Mouse (Mus musculus): ENCODE results near the gene Rbms3. TPM values are rescaled to one million over a fixed set of nuclear protein-coding genes. Genes with fewer than 3 reads are reported as not detected.

Rbms3 gene
- total and polyA plus RNA-seq, 3 experiments, result not detected

- H3K9ac ChIP-seq (ENCODE audit: insufficient read depth, low read depth), result no peak overlapping the region
- H3K36me3 ChIP-seq (replicated peaks in 1 of 2; ENCODE audit: control insufficient read depth in 1 of 2, insufficient read depth in 1 of 2, low read length in 1 of 2), result no peaks in the 10 kb centered on the region
- no peak for DNase-seq (ENCODE audit: extremely low read depth)
- dilution Hi-C loops (cut with MboI; ENCODE audit: extremely low pct_ligation_motif_present, extremely low pct_unique_long_range_greater_than_20kb, low sequenced_read_pairs), result no loop called here
- no peak for TF ChIP-seq ELF1 (IDR thresholded peaks at IDR 0.05; ENCODE audit: low read depth, low read length)
- no peak for TF ChIP-seq NRF1 (IDR thresholded peaks at IDR 0.05; ENCODE audit: low read depth, low read length)
- TF ChIP-seq MAFK (IDR thresholded peaks at IDR 0.05; ENCODE audit: insufficient replicate concordance, low read length), result no peak
- TF ChIP-seq MYC (IDR thresholded peaks at IDR 0.05; ENCODE audit: low read depth, low read length), result no peak
- no peak for TF ChIP-seq ETS1 (conservative IDR thresholded peaks at IDR 0.05; ENCODE audit: low read depth, low read length)
- no peak for TF ChIP-seq BHLHE40 (IDR thresholded peaks at IDR 0.05; ENCODE audit: low read depth, low read length)
- no peak for TF ChIP-seq HCFC1 (IDR thresholded peaks at IDR 0.05; ENCODE audit: low read depth, low read length)
- TF ChIP-seq JUND (conservative IDR thresholded peaks at IDR 0.05; ENCODE audit: low read depth, low read length), result no peak
- no peak for TF ChIP-seq SMC3 (IDR thresholded peaks at IDR 0.05; ENCODE audit: low read depth, low read length)
- no peak for TF ChIP-seq SIN3A (IDR thresholded peaks at IDR 0.05; ENCODE audit: low read length)
- TF ChIP-seq TCF12 (IDR thresholded peaks at IDR 0.05; ENCODE audit: low read depth, low read length), result no peak
- no peak for TF ChIP-seq PAX5 (IDR thresholded peaks at IDR 0.05; ENCODE audit: low read length)
- no peak for TF ChIP-seq CHD1 (IDR thresholded peaks at IDR 0.05; ENCODE audit: low read depth, low read length)
- TF ChIP-seq MXI1 (IDR thresholded peaks at IDR 0.05; ENCODE audit: low read depth, low read length), result no peak
- TF ChIP-seq RCOR1 (conservative IDR thresholded peaks at IDR 0.05; ENCODE audit: low read depth, low read length), result no peak
- peaks cover 72% of the 10 kb centered on the region for H3K9me3 ChIP-seq (replicated peaks; ENCODE audit: low read length)
- no peaks in the 10 kb centered on the region for H3K27me3 ChIP-seq (replicated peaks)
- no peak overlapping the region for H3K4me3 ChIP-seq (replicated peaks in 1 of 3; ENCODE audit: low read depth in 2 of 3, low read length in 2 of 3, poor library complexity in 1 of 3)
- no peak overlapping the region for H3K27ac ChIP-seq (ENCODE audit: insufficient read depth, low read depth)
- in situ Hi-C loops (cut with MboI; ENCODE audit: low pct_ligation_motif_present, low pct_unique_long_range_greater_than_20kb, low sequenced_read_pairs), result no loop called here
- H3K4me1 ChIP-seq (ENCODE audit: control insufficient read depth in 1 of 2, insufficient read depth in 2 of 2), result no peaks in the 10 kb centered on the region
- no peaks in the 10 kb centered on the region for H3K79me2 ChIP-seq (replicated peaks; ENCODE audit: control insufficient read depth, extremely low read depth, insufficient read depth, poor library complexity, severe bottlenecking)
- H3K4me2 ChIP-seq (ENCODE audit: insufficient read depth, low read depth, poor library complexity, severe bottlenecking), result no peak overlapping the region
These were observed 681.5 kb downstream of the Rbms3 start for GRCm38 (mm10) chr9:116948211-116948610.

DNA sequence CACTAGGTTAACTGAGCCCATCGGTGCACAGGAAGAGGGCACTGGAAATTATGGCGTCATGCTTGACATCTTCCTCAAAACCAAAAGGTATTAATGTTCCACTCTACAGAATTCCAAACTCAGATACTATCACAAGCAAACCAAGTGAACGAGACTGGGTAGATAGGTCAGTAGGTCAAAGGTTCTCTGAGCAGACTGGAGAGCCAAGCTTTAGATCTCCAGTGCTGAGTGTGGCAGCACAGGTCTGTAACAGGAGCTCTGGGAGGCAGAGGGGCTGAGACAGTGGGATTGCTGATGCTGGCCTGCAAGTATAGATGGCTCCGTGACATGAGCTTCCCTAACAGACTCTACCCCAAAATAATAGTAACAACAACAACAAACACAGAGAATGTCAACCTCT lies 682.3 kb downstream of the Rbms3 start:
- Histone ChIP-seq H3K36me3 (replicated peaks in 1 of 2; ENCODE audit: control insufficient read depth in 1 of 2, insufficient read depth in 1 of 2, low read length in 1 of 2) (no peaks in the 10 kb centered on the region), H3K27ac (ENCODE audit: insufficient read depth, low read depth) (no peak overlapping the region), H3K4me1 (ENCODE audit: control insufficient read depth in 1 of 2, insufficient read depth in 2 of 2) (no peaks in the 10 kb centered on the region), H3K27me3 (replicated peaks) (no peaks in the 10 kb centered on the region), H3K9me3 (replicated peaks; ENCODE audit: low read length) (peaks cover 73% of the 10 kb centered on the region), H3K79me2 (replicated peaks; ENCODE audit: control insufficient read depth, extremely low read depth, insufficient read depth, poor library complexity, severe bottlenecking) (no peaks in the 10 kb centered on the region), H3K4me3 (replicated peaks in 1 of 3; ENCODE audit: low read depth in 2 of 3, low read length in 2 of 3, poor library complexity in 1 of 3) (no peak overlapping the region), H3K9ac (ENCODE audit: insufficient read depth, low read depth) (no peak overlapping the region), H3K4me2 (ENCODE audit: insufficient read depth, low read depth, poor library complexity, severe bottlenecking) (no peak overlapping the region)
- in situ Hi-C loops (cut with MboI; ENCODE audit: low pct_ligation_motif_present, low pct_unique_long_range_greater_than_20kb, low sequenced_read_pairs), result no loop called here
- TF ChIP-seq IRF4 (IDR thresholded peaks at IDR 0.05; ENCODE audit: low read depth, low read length) (no peak), NELFE (IDR thresholded peaks at IDR 0.05; ENCODE audit: low read depth, low read length) (no peak), JUN (IDR thresholded peaks at IDR 0.05; ENCODE audit: insufficient read depth, low read depth, low read length) (no peak), ZKSCAN1 (IDR thresholded peaks at IDR 0.05; ENCODE audit: borderline replicate concordance, low read depth, low read length) (no peak), RAD21 (IDR thresholded peaks at IDR 0.05; ENCODE audit: low read depth, low read length) (no peak), E2F4 (IDR thresholded peaks at IDR 0.05; ENCODE audit: insufficient replicate concordance, low read depth, low read length) (no peak), GABPA (IDR thresholded peaks at IDR 0.05; ENCODE audit: insufficient replicate concordance, low read depth, low read length) (no peak), PAX5 (IDR thresholded peaks at IDR 0.05; ENCODE audit: low read length) (no peak), USF2 (conservative IDR thresholded peaks at IDR 0.05; ENCODE audit: low read depth, low read length) (no peak), MAX (IDR thresholded peaks at IDR 0.05; ENCODE audit: low read length) (no peak), CTCF (conservative IDR thresholded peaks at IDR 0.05 in 1 of 2, IDR thresholded peaks at IDR 0.05 in 1 of 2; ENCODE audit: low read depth in 2 of 2, low read length in 2 of 2) (no peak), MAZ (IDR thresholded peaks at IDR 0.05; ENCODE audit: low read depth, low read length) (no peak)
- no peak for DNase-seq (ENCODE audit: extremely low read depth)
- dilution Hi-C loops (cut with MboI; ENCODE audit: extremely low pct_ligation_motif_present, extremely low pct_unique_long_range_greater_than_20kb, low sequenced_read_pairs), result no loop called here
